Mouse (Mus musculus): ENCODE data around the gene Olfr1129.
"Not testable (repeated sequence)": the region's sequence is repeated elsewhere in the genome, so short reads cannot be mapped to it uniquely, and the experiment has no call there.

Olfr1129 gene

GRCm38 (mm10) chr2:87573602-87574001 lies at the start of gene Olfr1129:
Gene Olfr1129 (plus strand): TSS chr2:87573902.
- not testable (repeated sequence) for DNase-seq

- DNase-seq, result not testable (repeated sequence)
Observed at GRCm38 (mm10) chr2:87525899-87526616, 47.6 kb upstream of the Olfr1129 start.

- no peak for DNase-seq
Observed at GRCm38 (mm10) chr2:87531496-87531895, 42.2 kb upstream of the Olfr1129 start, which contains the start of gene Olfr153. Gene Olfr153 (plus strand): TSS chr2:87531796.

- DNase-seq, result no peak
Observed at GRCm38 (mm10) chr2:87534826-87535225, 38.9 kb upstream of the Olfr1129 start.

- no peak for DNase-seq
Observed at GRCm38 (mm10) chr2:87545442-87545841, 28.3 kb upstream of the Olfr1129 start, which contains the start of gene Olfr1128. Gene Olfr1128 (minus strand): TSS chr2:87545542.

- DNase-seq, result not testable (repeated sequence)
Observed at GRCm38 (mm10) chr2:87605912-87606311, 32.2 kb downstream of the Olfr1129 start, which contains the start of gene Olfr1130. Gene Olfr1130 (plus strand): TSS chr2:87606212.

GRCm38 (mm10) chr2:87626804-87627203 lies 53.1 kb downstream of the Olfr1129 start, which contains the start of gene Olfr1131:
Gene Olfr1131 (plus strand): TSS chr2:87627104.
- no peak for DNase-seq
